Mouse (Mus musculus) stomach, embryonic 16.5 days (tissue): ENCODE results near the gene Grb2. TPM values are rescaled to one million over a fixed set of nuclear protein-coding genes. Genes with fewer than 3 reads are reported as not detected.

ENCODE experiments used
- ATAC-seq: fragments of 200-750 bp; cut with Nextera tagmentation; 2 replicates; pipeline ENCODE4 v1.8.0; 2017; ENCODE audit warnings: moderate number of reproducible peaks, moderate TSS enrichment; ENCODE audit not compliant: insufficient read depth, low FRiP score
- H3K27ac ChIP-seq: fragments of 300-500 bp; sonication (generic); 2 replicates; pipeline ENCODE4 v1.5.1; 2014; ENCODE audit warnings: low read length
- H3K27me3 ChIP-seq: fragments of 300-500 bp; sonication (generic); 2 replicates; pipeline ENCODE4 v1.6.1; 2014; ENCODE audit warnings: low read length, control low read depth, mixed read lengths; ENCODE audit not compliant: control insufficient read depth, insufficient read depth
- H3K36me3 ChIP-seq: fragments of 300-500 bp; sonication (generic); 2 replicates; pipeline ENCODE4 v1.6.1; 2014; ENCODE audit warnings: low read length; ENCODE audit not compliant: control insufficient read depth, insufficient read depth
- H3K4me1 ChIP-seq: fragments of 300-500 bp; sonication (generic); 2 replicates; pipeline ENCODE4 v1.6.1; 2014; ENCODE audit warnings: low read length, control low read depth, mixed read lengths; ENCODE audit not compliant: control insufficient read depth, insufficient read depth
- H3K4me2 ChIP-seq: fragments of 300-500 bp; sonication (generic); 2 replicates; pipeline ENCODE4 v1.6.1; 2014; ENCODE audit warnings: low read depth, low read length, mixed read lengths
- H3K4me3 ChIP-seq: fragments of 300-500 bp; sonication (generic); replicated peaks from 2 replicates; pipeline ENCODE4 v1.5.1; 2014; ENCODE audit warnings: mild to moderate bottlenecking, low read length
- H3K9ac ChIP-seq: fragments of 300-500 bp; sonication (generic); 2 replicates; pipeline ENCODE4 v1.6.1; 2014; ENCODE audit warnings: low read length
- H3K9me3 ChIP-seq: fragments of 300-500 bp; sonication (generic); replicated peaks from 2 replicates; pipeline ENCODE4 v1.6.1; 2016; ENCODE audit warnings: low read length, control low read depth; ENCODE audit not compliant: control insufficient read depth
- WGBS: fragments of 180-500 bp; shearing (Covaris S2); extraction: QIAGEN DNeasy Blood & Tissue Kit; methylation state at CpG from one replicate; pipeline ENCODE4 v1.1.7; 2014; 5-methylcytosine and 5-hydroxymethylcytosine counted together
- polyA plus RNA-seq: library from polyadenylated mRNA; unstranded; fragments of >200 nt; fragmentation: Nextera tagmentation; extraction: Ambion mirVana; gene quantifications from 2 replicates; pipeline ENCODE4 v1.2.1, GENCODE M21; 2015

Gene Grb2
- polyA plus RNA-seq, 1 experiment from 2014 or later: 79.6 TPM

DNA sequence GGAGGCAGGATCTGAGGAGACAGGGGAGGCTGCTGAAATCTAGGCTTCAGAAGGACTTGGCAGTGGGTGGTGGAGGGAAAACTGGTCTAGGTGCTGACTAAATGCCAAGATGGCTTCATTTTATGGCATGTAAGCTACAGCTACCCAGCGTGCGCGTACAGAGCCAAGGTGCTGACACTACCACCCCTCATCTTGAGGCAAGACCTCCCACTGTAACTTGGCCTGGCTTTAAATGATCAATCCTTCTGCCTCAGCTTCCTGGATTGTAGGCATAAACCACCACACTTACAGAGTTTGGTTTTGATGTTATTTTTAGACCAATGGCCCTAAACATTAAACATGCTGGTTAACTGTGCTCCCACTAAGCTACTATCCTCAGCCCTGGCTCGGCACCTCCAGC lies 68.9 kb downstream of the Grb2 start:
- H3K27ac ChIP-seq: no peak overlapping the region
- no peaks in the 10 kb centered on the region for H3K9me3 ChIP-seq
- WGBS: 73% methylated on average over 4 of the region's 4 CpGs
- no peaks in the 10 kb centered on the region for H3K27me3 ChIP-seq
- H3K4me2 ChIP-seq: no peak overlapping the region
- H3K36me3 ChIP-seq: no peaks in the 10 kb centered on the region
- no peak overlapping the region for H3K4me3 ChIP-seq
- peak overlapping the region; percentile 19; the same call in 1 of the 2 replicates for H3K9ac ChIP-seq
- no peak for ATAC-seq
- H3K4me1 ChIP-seq: no peaks in the 10 kb centered on the region

DNA sequence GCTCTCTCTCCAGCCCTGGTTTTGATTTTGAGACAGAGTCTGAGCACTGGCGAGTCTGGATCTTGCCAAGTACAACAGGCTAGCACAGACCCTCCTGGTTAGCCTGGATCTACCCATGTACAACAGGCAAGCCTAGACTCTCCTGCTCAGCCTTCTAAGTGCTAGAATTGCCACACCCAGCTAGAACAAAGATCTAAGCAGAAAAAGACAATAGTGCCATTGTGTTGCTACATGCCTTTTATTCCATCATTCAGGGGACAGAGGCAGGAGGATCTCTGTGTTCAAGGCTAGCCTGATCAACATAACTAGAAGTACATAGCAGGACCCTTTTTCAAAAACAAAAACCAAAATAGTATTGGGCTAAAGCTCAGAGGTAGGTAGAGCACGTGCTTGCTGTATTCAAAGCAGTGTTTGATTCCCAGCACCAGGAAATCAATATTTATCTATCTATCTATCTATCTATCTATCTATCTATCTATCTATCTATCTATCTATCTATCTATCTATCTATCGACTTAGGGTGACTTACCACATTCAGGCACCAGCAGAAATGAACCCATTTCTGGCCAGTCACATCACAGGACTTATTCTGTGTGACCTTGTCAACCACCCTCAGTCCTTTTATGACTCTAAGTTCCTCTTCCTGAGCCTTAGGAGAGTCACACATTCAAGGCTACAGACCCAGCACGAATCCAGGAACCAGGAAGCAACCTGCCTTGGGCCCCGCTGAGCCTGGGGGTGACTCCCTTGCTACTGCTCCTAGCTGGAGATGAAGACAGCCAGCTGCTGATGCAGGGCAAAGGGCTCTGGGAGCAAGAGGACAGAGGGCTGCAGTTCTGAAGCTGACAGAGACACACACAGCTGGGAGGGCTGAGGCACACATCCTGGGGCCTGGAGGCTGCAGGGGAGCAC lies 69.6 kb downstream of the Grb2 start:
- H3K36me3 ChIP-seq: no peaks in the 10 kb centered on the region
- H3K4me1 ChIP-seq: no peaks in the 10 kb centered on the region
- peak overlapping the region; percentile 19; the same call in 1 of the 2 replicates for H3K9ac ChIP-seq
- no peak overlapping the region for H3K27ac ChIP-seq
- H3K27me3 ChIP-seq: no peaks in the 10 kb centered on the region
- H3K9me3 ChIP-seq: no peaks in the 10 kb centered on the region
- H3K4me2 ChIP-seq: no peak overlapping the region
- WGBS: 60% methylated on average over 5 of the region's 5 CpGs
- H3K4me3 ChIP-seq: no peak overlapping the region
- ATAC-seq: no peak

DNA sequence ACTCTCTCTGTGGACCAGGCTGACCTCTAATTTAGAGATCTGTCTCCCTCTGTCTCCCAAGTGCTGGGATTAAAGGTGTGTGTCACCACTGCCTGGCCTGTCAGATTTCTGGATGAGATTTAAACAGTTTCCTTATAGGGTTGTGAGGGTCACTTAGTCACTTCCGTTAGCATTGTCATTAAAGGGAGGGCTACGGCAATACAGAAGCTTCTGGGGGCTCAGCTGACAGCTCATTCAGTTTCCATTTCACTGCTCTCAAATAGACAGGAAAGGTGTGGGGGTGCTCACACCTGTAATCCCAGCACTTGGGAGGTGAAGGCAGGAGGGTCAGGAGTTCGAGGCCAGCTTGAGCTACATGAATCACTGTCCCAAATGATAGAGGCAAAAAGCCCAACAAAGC lies 71.4 kb downstream of the Grb2 start:
- Histone ChIP-seq H3K27me3 (no peaks in the 10 kb centered on the region), H3K36me3 (no peaks in the 10 kb centered on the region), H3K4me3 (no peak overlapping the region), H3K4me1 (no peaks in the 10 kb centered on the region), H3K4me2 (no peak overlapping the region), H3K9me3 (no peaks in the 10 kb centered on the region), H3K27ac (no peak overlapping the region), H3K9ac (no peak overlapping the region)
- no peak for ATAC-seq
- WGBS: 57% methylated on average over 3 of the region's 3 CpGs

DNA sequence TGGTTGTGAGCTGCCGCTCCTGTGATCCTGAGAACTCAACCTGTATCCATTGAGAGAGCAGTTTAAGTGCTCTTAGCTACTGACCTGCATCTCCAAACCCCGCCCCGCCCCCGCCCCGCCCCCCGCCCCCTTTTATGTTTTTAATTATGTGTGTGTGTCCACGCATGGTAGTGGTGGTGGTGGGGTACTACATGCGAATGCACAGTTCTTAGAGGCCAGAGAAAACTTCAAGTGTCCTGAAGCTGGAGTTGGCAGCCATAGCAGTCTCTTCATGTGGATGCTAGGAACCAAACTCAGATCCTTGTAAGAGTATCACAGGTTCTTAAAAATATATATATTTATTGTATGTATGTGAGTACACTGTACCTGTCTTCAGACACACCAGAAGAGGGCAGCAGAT lies 72.9 kb downstream of the Grb2 start:
- Histone ChIP-seq H3K36me3 (no peaks in the 10 kb centered on the region), H3K27ac (no peak overlapping the region), H3K9ac (no peak overlapping the region), H3K27me3 (no peaks in the 10 kb centered on the region), H3K4me3 (no peak overlapping the region), H3K9me3 (no peaks in the 10 kb centered on the region), H3K4me2 (no peak overlapping the region), H3K4me1 (no peaks in the 10 kb centered on the region; the same call in 1 of the 2 replicates)
- WGBS: 82% methylated on average over 8 of the region's 8 CpGs
- ATAC-seq: no peak

DNA sequence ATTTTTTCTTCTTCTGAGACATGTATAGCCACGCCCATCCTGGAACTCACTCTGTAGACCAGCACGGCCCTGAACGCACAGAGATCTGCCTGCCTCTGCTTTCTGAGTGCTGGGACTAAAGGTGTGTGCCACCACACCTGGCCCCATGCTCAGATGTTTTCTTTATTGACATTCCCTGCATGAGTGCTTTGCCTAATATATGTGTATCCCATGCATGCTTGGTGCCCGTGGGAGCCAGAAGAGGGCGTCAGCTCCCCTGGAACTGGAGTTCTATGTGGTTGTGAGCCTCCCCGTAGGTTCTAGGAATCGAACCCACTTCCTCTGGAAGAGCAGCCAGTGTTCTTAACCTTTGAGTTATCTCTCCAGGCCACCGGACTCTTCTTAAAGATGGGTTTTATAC lies 73.4 kb downstream of the Grb2 start:
- no peak for ATAC-seq
- no peak overlapping the region for H3K9ac ChIP-seq
- H3K36me3 ChIP-seq: no peaks in the 10 kb centered on the region
- H3K4me2 ChIP-seq: no peak overlapping the region
- WGBS: 87% methylated on average over 8 of the region's 8 CpGs
- H3K9me3 ChIP-seq: no peaks in the 10 kb centered on the region
- no peak overlapping the region for H3K4me3 ChIP-seq
- no peaks in the 10 kb centered on the region; the same call in 1 of the 2 replicates for H3K4me1 ChIP-seq
- H3K27me3 ChIP-seq: no peaks in the 10 kb centered on the region
- H3K27ac ChIP-seq: no peak overlapping the region

DNA sequence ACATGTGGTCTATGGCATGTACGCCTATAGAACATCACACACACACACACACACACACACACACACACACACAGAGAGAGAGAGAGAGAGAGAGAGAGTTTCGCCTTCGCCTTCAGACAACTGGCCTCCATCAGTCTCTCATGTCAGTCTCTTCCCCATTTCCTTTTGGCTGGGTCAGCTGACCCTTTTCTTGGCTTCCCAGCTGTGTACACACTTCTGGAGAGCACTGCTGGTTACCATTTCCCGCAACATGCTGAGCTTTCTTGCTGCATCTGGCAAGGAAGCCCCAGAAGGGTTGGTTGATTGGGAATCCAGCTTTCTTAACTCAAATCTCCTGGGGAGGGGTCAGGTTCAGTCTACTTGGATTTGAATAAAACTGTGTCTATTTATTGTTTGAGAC lies 74.3 kb downstream of the Grb2 start:
- Histone ChIP-seq H3K27ac (no peak overlapping the region), H3K4me2 (no peak overlapping the region), H3K9me3 (no peaks in the 10 kb centered on the region), H3K9ac (no peak overlapping the region), H3K4me1 (no peaks in the 10 kb centered on the region; the same call in 1 of the 2 replicates), H3K27me3 (no peaks in the 10 kb centered on the region), H3K36me3 (no peaks in the 10 kb centered on the region), H3K4me3 (no peak overlapping the region)
- ATAC-seq: no peak
- 46% methylated on average over 4 of the region's 4 CpGs for WGBS

DNA sequence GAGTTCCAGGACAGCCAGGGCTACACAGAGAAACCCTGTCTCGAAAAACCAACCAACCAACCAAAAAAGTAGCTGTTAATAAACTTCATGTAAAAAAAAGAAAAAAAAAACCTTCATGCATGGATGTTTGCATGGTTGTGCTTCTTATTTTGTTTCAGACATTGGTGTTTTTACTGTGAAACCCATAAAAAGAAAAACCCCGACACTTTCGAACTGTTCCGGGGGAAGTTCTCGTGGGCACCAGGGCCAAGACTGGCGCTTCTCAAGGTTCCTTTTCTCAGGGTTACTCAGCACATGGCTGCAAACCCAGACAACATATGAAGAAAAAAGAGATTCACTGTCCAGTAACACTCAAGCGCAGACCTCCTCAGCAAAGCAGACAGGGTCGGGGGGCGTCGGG lies 75.5 kb downstream of the Grb2 start:
- Histone ChIP-seq H3K9ac (no peak overlapping the region), H3K4me1 (no peaks in the 10 kb centered on the region; the same call in 1 of the 2 replicates), H3K9me3 (no peaks in the 10 kb centered on the region), H3K4me2 (no peak overlapping the region), H3K4me3 (no peak overlapping the region), H3K36me3 (no peaks in the 10 kb centered on the region), H3K27ac (no peak overlapping the region), H3K27me3 (no peaks in the 10 kb centered on the region)
- WGBS: 88% methylated on average over 10 of the region's 10 CpGs
- no peak for ATAC-seq

DNA sequence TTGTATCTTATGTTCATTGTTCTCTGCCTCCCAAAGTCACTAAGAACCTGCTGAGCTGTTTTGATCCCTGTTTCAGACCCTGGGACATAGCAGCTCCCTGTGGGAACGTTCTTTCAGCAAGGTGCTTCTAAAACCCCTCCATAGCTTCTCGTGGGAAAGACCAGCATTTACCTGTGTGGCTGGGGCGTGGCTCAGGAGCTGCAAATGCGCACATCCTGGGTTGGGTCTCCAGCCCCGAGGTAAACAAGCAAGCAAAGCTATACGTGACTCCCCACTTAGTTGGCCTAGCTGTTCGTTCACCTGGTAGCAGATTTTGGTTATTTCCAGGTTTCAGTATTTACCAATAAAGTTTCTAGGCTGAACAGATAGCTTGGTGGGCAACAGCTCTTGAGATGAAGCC lies 76.2 kb downstream of the Grb2 start:
- H3K27ac ChIP-seq: no peak overlapping the region
- WGBS: 69% methylated on average over 7 of the region's 7 CpGs

DNA sequence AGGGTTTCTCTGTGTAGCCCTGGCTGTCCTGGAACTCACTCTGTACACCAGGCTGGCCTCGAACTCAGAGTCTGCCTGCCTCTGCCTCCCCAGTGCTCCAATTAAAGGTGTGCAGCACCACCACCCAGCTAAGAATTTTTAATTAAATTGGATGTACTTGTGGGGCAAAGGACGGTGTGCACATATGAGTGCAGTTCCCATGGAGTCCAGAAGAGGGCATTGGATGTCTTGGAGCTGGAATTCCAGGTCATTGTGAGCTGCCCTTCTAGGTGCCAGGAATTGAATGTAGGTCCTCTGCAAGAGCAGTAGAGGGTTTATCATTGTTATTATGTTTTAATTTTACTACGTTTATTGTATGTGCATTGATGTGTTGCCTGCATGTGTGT lies 76.9 kb downstream of the Grb2 start:
- Histone ChIP-seq H3K36me3 (no peaks in the 10 kb centered on the region), H3K27me3 (no peaks in the 10 kb centered on the region), H3K4me3 (no peak overlapping the region), H3K4me2 (no peak overlapping the region), H3K9ac (no peak overlapping the region), H3K27ac (peak overlapping the region; percentile 73), H3K9me3 (no peaks in the 10 kb centered on the region), H3K4me1 (peaks cover 6% of the 10 kb centered on the region)
- no peak for ATAC-seq
- 25% methylated on average over 3 of the region's 3 CpGs for WGBS

More for the DNA sequence above, 76.2 kb downstream of the Grb2 start:
- H3K4me2 ChIP-seq: no peak overlapping the region
- H3K27me3 ChIP-seq: no peaks in the 10 kb centered on the region
- H3K4me1 ChIP-seq: peaks cover 3% of the 10 kb centered on the region
- no peak for ATAC-seq
- no peak overlapping the region for H3K4me3 ChIP-seq
- no peak overlapping the region for H3K9ac ChIP-seq
- H3K36me3 ChIP-seq: no peaks in the 10 kb centered on the region
- H3K9me3 ChIP-seq: no peaks in the 10 kb centered on the region
